Mouse (Mus musculus) monocyte, adult 2 months (primary cell): ENCODE data around the gene Card19.

ENCODE experiments used
- DNase-seq, 2 experiments: peaks; one replicate each; pipeline ENCODE4 v3.0.0; 2022; ENCODE audit warnings: low spot score in 2 of 2, low read depth in 1 of 2

Gene Card19

DNA sequence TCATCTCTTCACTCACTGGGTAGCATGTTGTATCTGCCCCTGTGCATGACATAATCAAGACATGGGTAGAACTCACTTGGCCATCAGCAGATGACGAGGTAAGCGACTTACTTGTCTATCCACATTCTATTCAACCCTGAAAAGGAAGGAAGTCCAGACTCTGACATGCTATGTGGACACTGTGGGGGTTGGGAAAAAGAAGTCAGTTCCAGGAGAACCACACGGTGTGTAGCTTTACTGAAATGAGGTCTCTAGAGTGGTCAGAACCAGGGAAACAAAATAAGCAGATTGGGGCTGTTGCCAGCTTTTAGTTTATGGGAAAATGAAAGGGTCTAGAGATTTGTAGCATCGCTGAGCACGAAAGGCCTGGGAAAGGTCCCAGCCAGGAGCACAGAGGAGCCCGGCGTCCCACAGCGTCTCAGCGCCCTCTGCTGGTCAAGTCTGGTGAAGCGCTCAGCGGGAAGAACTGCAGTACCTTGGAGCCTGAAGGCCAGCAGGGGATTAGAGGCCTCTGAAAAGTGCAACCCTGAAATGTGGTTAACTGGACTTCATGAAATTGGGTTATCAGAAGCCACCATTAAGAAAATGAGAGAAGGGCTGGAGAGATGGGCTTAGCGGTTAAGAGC is 42.8 kb downstream of the Card19 start:
- peak; percentile 68 to 79 for DNase-seq

- no peak for DNase-seq
Observed at GRCm38 (mm10) chr13:49172335-49172734, 43.5 kb downstream of the Card19 start.

GRCm38 (mm10) chr13:49171729-49172128 is 44.1 kb downstream of the Card19 start:
- no peak for DNase-seq

GRCm38 (mm10) chr13:49170623-49171022 is 45.2 kb downstream of the Card19 start:
- DNase-seq: no peak

DNA sequence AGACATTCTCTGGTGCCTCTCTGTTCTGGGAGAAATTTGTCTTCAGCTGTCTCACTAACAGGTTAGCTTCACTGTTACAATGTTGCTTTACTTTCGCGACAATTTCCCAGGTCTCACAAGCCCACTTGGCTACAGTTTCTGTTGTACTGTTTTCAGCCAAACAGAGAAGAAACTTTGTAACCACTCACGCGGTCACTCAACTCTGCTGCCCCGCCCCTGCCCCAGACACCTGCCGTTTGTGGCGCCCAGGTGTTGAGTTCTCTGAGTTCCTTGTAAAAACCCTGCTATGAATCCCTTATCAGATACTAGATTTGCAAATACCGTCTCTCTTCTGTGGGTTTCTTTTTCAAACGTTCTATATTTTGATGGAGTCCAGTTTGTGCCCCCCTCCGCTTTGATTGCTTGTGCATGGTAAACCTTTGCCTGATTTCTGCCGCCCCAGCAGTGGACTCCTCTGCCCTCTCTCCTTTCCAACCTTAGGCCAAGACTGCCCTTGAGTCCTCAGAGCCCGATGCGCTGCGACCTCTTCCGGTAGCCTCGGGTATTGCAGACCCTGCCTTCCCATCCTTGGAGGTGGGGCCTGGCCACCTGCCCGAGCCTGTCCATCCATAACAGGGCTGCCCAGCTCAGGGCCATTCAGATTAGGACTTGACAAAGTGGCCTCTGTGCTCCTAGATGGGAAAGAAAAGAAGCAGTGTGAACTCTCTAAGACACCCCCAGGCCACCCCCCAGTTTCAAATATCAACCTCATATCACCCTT is 46.2 kb downstream of the Card19 start:
- DNase-seq: peak; percentile 50 to 65

DNA sequence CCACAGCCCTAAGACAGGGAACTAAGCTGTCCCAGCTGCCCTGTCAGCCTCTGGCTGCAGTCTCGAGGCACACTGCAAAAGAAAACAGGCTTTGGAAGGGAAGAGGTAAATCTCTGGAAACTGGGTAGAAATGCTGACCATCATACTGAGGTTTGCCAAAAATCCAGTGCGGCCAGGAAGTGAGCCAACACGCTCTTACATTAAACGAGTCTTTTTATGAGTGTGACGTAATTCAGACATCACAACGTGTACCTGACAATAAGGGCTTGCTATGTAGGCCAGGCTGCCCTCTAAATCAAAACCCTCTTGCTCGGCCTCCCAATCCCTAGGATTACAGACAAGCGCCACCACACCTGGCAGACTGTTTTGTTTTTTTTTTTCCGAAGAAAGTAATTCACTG is 48.8 kb downstream of the Card19 start:
- DNase-seq: no peak

DNA sequence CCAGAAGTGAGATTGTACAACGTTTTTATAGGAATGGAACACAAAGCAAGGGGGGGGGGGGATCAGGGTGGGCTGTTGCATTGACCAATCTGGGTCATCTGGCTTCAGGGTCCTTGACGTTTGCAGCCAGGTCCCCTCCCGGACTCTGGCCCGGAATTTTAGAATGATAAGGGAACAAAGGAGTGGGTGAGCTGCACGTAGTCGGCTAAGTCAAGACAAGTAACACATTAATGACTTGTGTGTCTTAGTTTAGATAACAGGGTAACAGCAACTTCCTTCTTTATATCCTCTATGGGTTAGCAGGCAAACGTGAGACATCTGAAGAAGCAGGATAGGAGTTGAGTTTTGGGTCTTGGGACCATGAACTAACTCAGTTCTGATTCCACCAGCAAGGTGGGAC is 52.2 kb downstream of the Card19 start:
- no peak for DNase-seq

DNA sequence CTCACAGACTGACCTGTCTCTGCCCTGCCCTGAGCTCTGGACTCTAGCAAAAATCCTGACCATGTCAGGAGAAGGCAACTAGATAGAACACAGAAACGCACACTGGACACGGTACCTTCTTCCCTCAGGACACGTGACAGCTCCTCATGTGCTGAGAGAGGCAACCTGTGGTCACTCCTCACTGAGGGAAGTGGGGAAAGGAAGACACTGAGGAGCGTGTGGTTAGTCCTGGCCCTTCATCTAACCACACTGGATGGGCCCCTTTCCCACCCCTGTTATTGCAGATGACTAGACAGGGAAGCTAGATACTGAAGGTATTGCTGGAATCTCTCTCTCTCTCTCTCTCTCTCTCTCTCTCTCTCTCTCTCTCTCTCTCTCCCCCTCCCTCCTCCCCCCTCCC is 53.1 kb downstream of the Card19 start:
- no peak for DNase-seq

DNA sequence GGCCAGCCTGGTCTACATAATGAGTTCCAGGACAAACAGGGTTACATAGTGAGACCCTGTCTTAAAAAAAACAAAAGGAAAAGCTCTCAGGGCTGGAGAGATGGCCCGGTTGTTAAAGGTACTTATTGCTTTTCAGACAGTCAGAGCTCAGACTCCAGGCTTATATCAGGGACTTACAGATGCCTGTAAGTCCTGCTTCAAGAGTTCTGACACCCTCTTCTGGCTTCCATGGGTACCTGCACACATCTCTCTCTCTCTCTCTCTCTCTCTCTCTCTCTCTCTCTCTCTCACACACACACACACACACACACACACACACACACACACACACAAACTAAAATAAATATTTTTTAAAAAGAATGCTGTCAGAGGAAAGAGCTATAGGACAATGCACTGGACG is 54.6 kb downstream of the Card19 start:
- DNase-seq: no peak

GRCm38 (mm10) chr13:49158040-49158713 is 57.7 kb downstream of the Card19 start:
- no peak for DNase-seq

DNA sequence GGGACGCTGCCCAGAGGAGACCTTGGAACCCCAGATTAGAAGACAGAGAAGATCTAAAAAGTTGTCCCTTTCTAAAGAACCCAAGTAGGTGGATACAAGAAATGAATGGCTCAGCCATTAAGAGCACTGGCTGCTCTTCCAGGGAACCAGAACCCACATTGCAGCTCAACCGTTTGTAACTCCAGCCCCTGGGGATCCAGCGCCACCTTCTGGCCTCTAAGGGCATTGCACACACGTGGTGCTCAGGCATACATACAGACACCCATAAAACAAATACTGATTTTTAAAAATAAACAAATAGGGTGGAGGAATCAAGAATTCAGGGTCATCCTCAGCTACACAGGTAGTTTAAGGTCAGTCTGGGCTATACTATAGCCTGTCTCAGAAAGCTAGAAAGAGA is 59.2 kb downstream of the Card19 start:
- no peak for DNase-seq

- no peak for DNase-seq
Observed at GRCm38 (mm10) chr13:49154621-49155020, 61.2 kb downstream of the Card19 start.

- no peak for DNase-seq
Observed at GRCm38 (mm10) chr13:49154028-49154427, 61.8 kb downstream of the Card19 start.
